Mouse (Mus musculus): ENCODE data around the gene Fcer2a. TPM values are rescaled to one million over a fixed set of nuclear protein-coding genes. Genes with fewer than 3 reads are reported as not detected.

Fcer2a gene
- polyA plus RNA-seq, 1 experiment from 2014 or later: 0.89 TPM

- Histone ChIP-seq H3K9me3 (no peaks in the 10 kb centered on the region), H3K27ac (no peak overlapping the region), H3K27me3 (no peaks in the 10 kb centered on the region), H3K4me3 (replicated peaks) (no peak overlapping the region), H3K9ac (no peak overlapping the region), H3K4me2 (no peak overlapping the region), H3K36me3 (replicated peaks) (no peaks in the 10 kb centered on the region), H3K4me1 (no peaks in the 10 kb centered on the region)
- 83% methylated on average over 6 of the region's 6 CpGs for WGBS
- no peak for ATAC-seq (ENCODE audit: low FRiP score)
Observed at GRCm38 (mm10) chr8:3646824-3647531, 47.0 kb downstream of the Fcer2a start.

GRCm38 (mm10) chr8:3645804-3646203 lies 48.2 kb downstream of the Fcer2a start:
- Histone ChIP-seq H3K4me3 (replicated peaks) (no peak overlapping the region), H3K36me3 (replicated peaks) (no peaks in the 10 kb centered on the region), H3K27me3 (no peaks in the 10 kb centered on the region), H3K27ac (no peak overlapping the region), H3K9ac (no peak overlapping the region), H3K9me3 (no peaks in the 10 kb centered on the region), H3K4me1 (no peaks in the 10 kb centered on the region), H3K4me2 (no peak overlapping the region)
- WGBS: 31% methylated on average over 5 of the region's 5 CpGs
- ATAC-seq (ENCODE audit: low FRiP score): no peak

Other genes with a start within 250 kb of the Fcer2a start
- 3.7 and 4.4 TPM in 2 replicates for gene Pex11g, start 226.5 kb downstream of the Fcer2a start, polyA plus RNA-seq (2016; fragmentation: Nextera tagmentation; extraction: Ambion mirVana)
- not detected in 2 replicates for gene Tex45, start 223.3 kb downstream of the Fcer2a start, polyA plus RNA-seq (2016; fragmentation: Nextera tagmentation; extraction: Ambion mirVana)
- gene Zfp358, start 201.0 kb downstream of the Fcer2a start, polyA plus RNA-seq (2016; fragmentation: Nextera tagmentation; extraction: Ambion mirVana): 69.3 and 78.4 TPM in 2 replicates
- gene Mcoln1, start 193.7 kb downstream of the Fcer2a start, polyA plus RNA-seq (2016; fragmentation: Nextera tagmentation; extraction: Ambion mirVana): 68.5 and 72.4 TPM in 2 replicates
- 22.7 and 24.2 TPM in 2 replicates for gene Pnpla6, start 178.8 kb downstream of the Fcer2a start, polyA plus RNA-seq (2016; fragmentation: Nextera tagmentation; extraction: Ambion mirVana)
- 2.9 and 3.1 TPM in 2 replicates for gene C330021F23Rik, start 126.2 kb downstream of the Fcer2a start, polyA plus RNA-seq (2016; fragmentation: Nextera tagmentation; extraction: Ambion mirVana)
- gene Camsap3, start 106.9 kb downstream of the Fcer2a start, polyA plus RNA-seq (2016; fragmentation: Nextera tagmentation; extraction: Ambion mirVana): 20.3 and 24.0 TPM in 2 replicates
- 65.8 and 68.7 TPM in 2 replicates for gene Xab2, start 72.9 kb downstream of the Fcer2a start, polyA plus RNA-seq (2016; fragmentation: Nextera tagmentation; extraction: Ambion mirVana)
- 115 and 121 TPM in 2 replicates for gene Pet100, start 72.6 kb downstream of the Fcer2a start, polyA plus RNA-seq (2016; fragmentation: Nextera tagmentation; extraction: Ambion mirVana)
- gene Pcp2, start 68.6 kb downstream of the Fcer2a start, polyA plus RNA-seq (2016; fragmentation: Nextera tagmentation; extraction: Ambion mirVana): 0.43 TPM in 1 of 2 replicates, not detected in the other
- gene Stxbp2, start 63.2 kb downstream of the Fcer2a start, polyA plus RNA-seq (2016; fragmentation: Nextera tagmentation; extraction: Ambion mirVana): 28.7 and 29.3 TPM in 2 replicates
- 0.32 and 0.46 TPM in 2 replicates for gene Retn, start 38.4 kb downstream of the Fcer2a start, polyA plus RNA-seq (2016; fragmentation: Nextera tagmentation; extraction: Ambion mirVana)
- 0.13 TPM in 1 of 2 replicates, not detected in the other for gene Mcemp1, start 28.4 kb downstream of the Fcer2a start, polyA plus RNA-seq (2016; fragmentation: Nextera tagmentation; extraction: Ambion mirVana)
- gene Fcor, start 21.8 kb downstream of the Fcer2a start, polyA plus RNA-seq (2016; fragmentation: Nextera tagmentation; extraction: Ambion mirVana): 6.7 and 7.0 TPM in 2 replicates
- 44.6 and 44.8 TPM in 2 replicates for gene Trappc5, start 17.9 kb downstream of the Fcer2a start, polyA plus RNA-seq (2016; fragmentation: Nextera tagmentation; extraction: Ambion mirVana)
- not detected in 2 replicates for gene Clec4g, start 26.5 kb upstream of the Fcer2a start, polyA plus RNA-seq (2016; fragmentation: Nextera tagmentation; extraction: Ambion mirVana)
- not detected in 2 replicates for gene Cd209a, start 54.8 kb upstream of the Fcer2a start, polyA plus RNA-seq (2016; fragmentation: Nextera tagmentation; extraction: Ambion mirVana)
- not detected in 2 replicates for gene Cd209e, start 160.1 kb upstream of the Fcer2a start, polyA plus RNA-seq (2016; fragmentation: Nextera tagmentation; extraction: Ambion mirVana)
- gene Cd209d, start 184.4 kb upstream of the Fcer2a start, polyA plus RNA-seq (2016; fragmentation: Nextera tagmentation; extraction: Ambion mirVana): not detected in 2 replicates
- not detected in 2 replicates for gene Cd209b, start 232.7 kb upstream of the Fcer2a start, polyA plus RNA-seq (2016; fragmentation: Nextera tagmentation; extraction: Ambion mirVana)